Mouse (Mus musculus) midbrain, embryonic 11.5 days (tissue): ENCODE measurements at regions not wholly inside any gene's neighbourhood (a gene's known extent, or its start where the extent isn't known, plus 50 kb on each side); places are given as distances from the start of the nearest gene placed in this dataset.

ENCODE experiments used
- ATAC-seq: fragments of 200-750 bp; cut with Nextera tagmentation; 2 replicates; pipeline ENCODE4 v1.8.0; 2017; ENCODE audit warnings: moderate TSS enrichment, moderate library complexity; ENCODE audit not compliant: low FRiP score
- DNase-seq: peaks from one replicate; pipeline ENCODE4 v3.0.0; 2015; ENCODE audit warnings: low spot score; ENCODE audit errors: missing footprints
- H3K27ac ChIP-seq: fragments of 300-500 bp; sonication (generic); 2 replicates; pipeline ENCODE4 v1.5.1; 2014; ENCODE audit warnings: low read depth, low read length
- H3K27me3 ChIP-seq: fragments of 300-500 bp; sonication (generic); 2 replicates; pipeline ENCODE4 v1.6.1; 2014; ENCODE audit warnings: mild to moderate bottlenecking, low read length, moderate library complexity, mixed read lengths; ENCODE audit not compliant: control insufficient read depth, insufficient read depth
- H3K36me3 ChIP-seq: fragments of 300-500 bp; sonication (generic); 2 replicates; pipeline ENCODE4 v1.6.1; 2014; ENCODE audit warnings: mild to moderate bottlenecking, low read length, moderate library complexity, mixed read lengths; ENCODE audit not compliant: control insufficient read depth, insufficient read depth
- H3K4me1 ChIP-seq: fragments of 300-500 bp; sonication (generic); 2 replicates; pipeline ENCODE4 v1.6.1; 2014; ENCODE audit warnings: low read length; ENCODE audit not compliant: control insufficient read depth, insufficient read depth
- H3K4me2 ChIP-seq: fragments of 300-500 bp; sonication (generic); 2 replicates; pipeline ENCODE4 v1.6.1; 2014; ENCODE audit warnings: mild to moderate bottlenecking, moderate library complexity
- H3K4me3 ChIP-seq: fragments of 300-500 bp; sonication (generic); 2 replicates; pipeline ENCODE4 v1.5.1; 2014; ENCODE audit warnings: low read depth, low read length
- H3K9ac ChIP-seq: fragments of 300-500 bp; sonication (generic); 2 replicates; pipeline ENCODE4 v1.6.1; 2014; ENCODE audit warnings: low read length
- H3K9me3 ChIP-seq: fragments of 300-500 bp; sonication (generic); 2 replicates; pipeline ENCODE4 v1.6.1; 2016; ENCODE audit warnings: low read length; ENCODE audit not compliant: control insufficient read depth
- WGBS: fragments of 180-500 bp; shearing (Covaris S2); extraction: QIAGEN DNeasy Blood & Tissue Kit; methylation state at CpG from one replicate; pipeline ENCODE4 v1.1.7; 2014; 5-methylcytosine and 5-hydroxymethylcytosine counted together

- Histone ChIP-seq H3K9me3 (no peaks in the 10 kb centered on the region), H3K27me3 (no peaks in the 10 kb centered on the region), H3K36me3 (no peaks in the 10 kb centered on the region), H3K4me1 (no peaks in the 10 kb centered on the region), H3K27ac (no peak overlapping the region), H3K4me3 (no peak overlapping the region), H3K4me2 (no peak overlapping the region), H3K9ac (no peak overlapping the region)
- DNase-seq (no peak), ATAC-seq (no peak)
- WGBS, result 86% methylated on average over 6 of the region's 6 CpGs
These were observed 486.7 kb downstream of the Epha4 start for GRCm38 (mm10) chr1:77028216-77028615.

GRCm38 (mm10) chr1:77029091-77029490, 485.8 kb downstream of the Epha4 start:
- no peaks in the 10 kb centered on the region for H3K4me1 ChIP-seq
- 92% methylated on average over 6 of the region's 6 CpGs for WGBS
- no peaks in the 10 kb centered on the region for H3K36me3 ChIP-seq
- no peak overlapping the region for H3K4me2 ChIP-seq
- H3K27me3 ChIP-seq, result no peaks in the 10 kb centered on the region
- no peaks in the 10 kb centered on the region for H3K9me3 ChIP-seq
- DNase-seq (no peak), ATAC-seq (no peak)
- no peak overlapping the region for H3K27ac ChIP-seq
- no peak overlapping the region for H3K9ac ChIP-seq
- H3K4me3 ChIP-seq, result no peak overlapping the region

- Histone ChIP-seq H3K4me3 (no peak overlapping the region), H3K4me2 (no peak overlapping the region), H3K4me1 (no peaks in the 10 kb centered on the region), H3K27me3 (no peaks in the 10 kb centered on the region), H3K36me3 (no peaks in the 10 kb centered on the region), H3K27ac (no peak overlapping the region), H3K9ac (no peak overlapping the region), H3K9me3 (no peaks in the 10 kb centered on the region)
- ATAC-seq (no peak), DNase-seq (no peak)
- WGBS, result 90% methylated on average over 14 of the region's 14 CpGs
These were observed 470.9 kb downstream of the Epha4 start for GRCm38 (mm10) chr1:77043749-77044564.

- H3K27me3 ChIP-seq, result no peaks in the 10 kb centered on the region
- WGBS, result 86% methylated on average over 7 of the region's 7 CpGs
- H3K4me1 ChIP-seq, result no peaks in the 10 kb centered on the region
- no peak overlapping the region for H3K9ac ChIP-seq
- DNase-seq (peak; percentile 6), ATAC-seq (no peak)
- H3K4me3 ChIP-seq, result no peak overlapping the region
- no peak overlapping the region for H3K27ac ChIP-seq
- no peaks in the 10 kb centered on the region for H3K36me3 ChIP-seq
- no peak overlapping the region for H3K4me2 ChIP-seq
- no peaks in the 10 kb centered on the region for H3K9me3 ChIP-seq
These were observed 466.0 kb downstream of the Epha4 start for GRCm38 (mm10) chr1:77048720-77049406.

GRCm38 (mm10) chr1:77051239-77051638, 463.6 kb downstream of the Epha4 start:
- no peaks in the 10 kb centered on the region for H3K4me1 ChIP-seq
- H3K36me3 ChIP-seq, result no peaks in the 10 kb centered on the region
- no peak overlapping the region for H3K4me2 ChIP-seq
- H3K27ac ChIP-seq, result no peak overlapping the region
- no peak for ATAC-seq
- no peak overlapping the region for H3K9ac ChIP-seq
- no peaks in the 10 kb centered on the region for H3K27me3 ChIP-seq
- DNase-seq, result peak; percentile 82
- H3K9me3 ChIP-seq, result no peaks in the 10 kb centered on the region
- no peak overlapping the region for H3K4me3 ChIP-seq
- WGBS, result 66% methylated on average over 5 of the region's 5 CpGs

- no peak overlapping the region for H3K4me2 ChIP-seq
- H3K4me1 ChIP-seq, result no peaks in the 10 kb centered on the region
- H3K27me3 ChIP-seq, result no peaks in the 10 kb centered on the region
- no peak overlapping the region for H3K27ac ChIP-seq
- 79% methylated on average over 4 of the region's 4 CpGs for WGBS
- no peak overlapping the region for H3K9ac ChIP-seq
- H3K36me3 ChIP-seq, result no peaks in the 10 kb centered on the region
- no peaks in the 10 kb centered on the region for H3K9me3 ChIP-seq
- ATAC-seq (no peak), DNase-seq (no peak)
- no peak overlapping the region for H3K4me3 ChIP-seq
These were observed 460.9 kb downstream of the Epha4 start for GRCm38 (mm10) chr1:77053837-77054540.

- DNase-seq (peak; percentile 10), ATAC-seq (no peak)
- Histone ChIP-seq H3K4me3 (no peak overlapping the region), H3K9me3 (no peaks in the 10 kb centered on the region), H3K4me1 (no peaks in the 10 kb centered on the region), H3K27me3 (no peaks in the 10 kb centered on the region), H3K36me3 (no peaks in the 10 kb centered on the region), H3K27ac (no peak overlapping the region), H3K4me2 (no peak overlapping the region), H3K9ac (no peak overlapping the region)
- WGBS, result 90% methylated on average over 3 of the region's 3 CpGs
These were observed 452.4 kb downstream of the Epha4 start for GRCm38 (mm10) chr1:77062468-77062867.

GRCm38 (mm10) chr1:77073071-77073470, 441.8 kb downstream of the Epha4 start:
- no peaks in the 10 kb centered on the region for H3K36me3 ChIP-seq
- no peaks in the 10 kb centered on the region for H3K27me3 ChIP-seq
- H3K9ac ChIP-seq, result no peak overlapping the region
- WGBS, result 72% methylated on average over 1 of the region's 1 CpGs
- peaks cover 7% of the 10 kb centered on the region; the same call in 1 of the 2 replicates for H3K4me1 ChIP-seq
- ATAC-seq, result no peak
- H3K4me3 ChIP-seq, result no peak overlapping the region
- H3K9me3 ChIP-seq, result no peaks in the 10 kb centered on the region
- no peak overlapping the region for H3K27ac ChIP-seq
- no peak for DNase-seq
- no peak overlapping the region for H3K4me2 ChIP-seq
